Mouse (Mus musculus) cerebellum, adult (tissue): Measurements from ENCODE around the gene Lrp5.
"Not testable (repeated sequence)": the region's sequence is repeated elsewhere in the genome, so short reads cannot be mapped to it uniquely, and the experiment has no call there.

Source experiments
- ATAC-seq: cut with Nextera tagmentation; 2 replicates; pipeline ENCODE4 v1.9.2; 2017; ENCODE audit warnings: mild to moderate bottlenecking, moderate library complexity, mixed read lengths; ENCODE audit not compliant: insufficient number of reproducible peaks, low FRiP score, low TSS enrichment

The Lrp5 gene

DNA sequence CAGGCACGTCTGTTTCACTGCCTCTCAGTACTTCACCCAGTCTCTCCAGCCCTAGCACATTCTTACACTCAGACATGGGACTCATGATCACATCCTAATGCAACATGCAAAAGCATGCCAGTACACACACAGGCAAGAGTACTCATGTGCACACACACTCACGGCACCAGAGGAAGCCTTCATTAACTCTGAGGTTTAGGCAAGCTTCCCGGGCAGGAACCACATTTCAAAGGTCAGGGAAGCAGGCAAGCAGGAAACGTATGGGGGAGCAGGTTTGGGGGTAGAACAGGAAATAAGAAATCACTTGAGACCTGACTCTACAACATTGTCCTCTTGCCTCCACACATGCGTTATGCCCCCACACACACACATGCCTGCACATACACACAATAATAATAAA, 20.9 kb downstream of the Lrp5 start:
- no peak for ATAC-seq

DNA sequence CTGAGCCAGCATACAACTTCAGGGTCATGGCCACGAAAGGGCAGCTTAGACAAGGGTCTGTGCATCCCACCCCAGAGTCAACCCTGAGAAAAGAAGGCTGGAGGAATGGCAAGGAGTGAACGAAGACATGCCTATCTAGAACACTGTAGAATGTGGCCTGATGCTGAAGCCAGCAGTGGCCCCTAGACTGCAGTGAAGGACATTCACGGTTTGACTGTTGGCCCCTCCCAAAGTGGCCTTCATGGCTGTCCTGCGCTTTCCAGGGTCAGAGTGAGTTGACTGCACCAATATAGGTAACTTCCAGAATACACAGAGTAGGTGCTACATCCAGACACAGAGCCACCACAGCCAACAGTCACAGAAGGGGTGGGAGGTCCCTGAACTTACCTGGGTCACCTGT, 28.4 kb downstream of the Lrp5 start:
- no peak for ATAC-seq

DNA sequence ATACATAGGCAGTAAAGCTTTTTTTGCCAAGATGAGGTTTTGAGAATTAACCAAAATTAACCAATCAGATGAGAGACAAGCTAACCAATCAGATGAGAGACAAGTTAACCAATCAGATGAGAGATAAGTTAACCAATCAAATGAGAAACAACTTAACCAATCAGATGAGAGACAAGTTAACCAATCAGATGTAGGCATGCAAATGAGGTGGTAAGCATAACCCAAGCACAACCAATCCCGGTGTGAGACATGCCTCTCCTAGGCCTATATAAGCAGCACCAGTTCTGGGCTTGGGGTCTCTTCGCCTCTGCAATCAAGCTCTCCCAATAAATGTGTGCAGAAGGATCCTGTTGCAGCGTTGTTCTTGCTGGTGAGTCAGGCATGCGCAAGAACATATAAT, 29.3 kb downstream of the Lrp5 start:
- ATAC-seq, result not testable (repeated sequence)

DNA sequence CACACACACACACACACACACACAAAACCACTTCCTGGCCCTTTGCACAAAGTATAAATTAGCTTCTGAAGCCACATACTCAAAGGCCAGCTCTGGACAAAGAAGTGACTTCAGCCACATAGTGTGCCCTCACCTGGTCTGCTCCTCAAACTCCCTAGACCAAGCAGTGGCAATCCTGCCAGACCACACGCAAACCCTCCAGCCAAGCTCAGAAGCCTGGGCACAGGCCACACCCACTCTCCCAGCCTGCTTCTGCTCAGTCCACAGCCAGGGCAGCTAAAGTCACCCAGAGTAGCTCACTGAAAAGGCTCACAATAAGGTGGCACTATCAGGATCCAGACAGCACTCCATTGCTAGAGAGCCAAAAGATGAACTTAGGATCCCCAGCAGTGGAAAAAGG, 30.2 kb downstream of the Lrp5 start:
- no peak for ATAC-seq

DNA sequence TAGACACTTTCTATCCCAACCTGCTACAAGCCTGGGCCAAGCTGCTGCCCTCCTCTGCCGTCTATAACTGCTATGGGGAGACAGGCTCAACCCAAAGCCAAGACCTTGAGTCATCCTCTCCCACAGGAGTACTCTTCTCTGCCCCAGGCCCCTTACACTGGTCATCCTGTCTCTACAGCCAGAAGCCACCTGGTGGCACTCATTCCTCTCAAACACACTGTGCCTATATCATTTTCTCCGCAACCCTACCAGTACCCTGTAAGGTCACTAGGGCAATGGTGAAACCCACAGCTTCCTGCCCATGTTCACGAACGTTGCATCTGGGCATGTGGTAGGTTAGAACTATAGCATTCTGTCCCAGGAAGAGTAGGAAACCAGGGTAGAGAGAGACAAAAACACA, 31.4 kb downstream of the Lrp5 start:
- ATAC-seq, result no peak

DNA sequence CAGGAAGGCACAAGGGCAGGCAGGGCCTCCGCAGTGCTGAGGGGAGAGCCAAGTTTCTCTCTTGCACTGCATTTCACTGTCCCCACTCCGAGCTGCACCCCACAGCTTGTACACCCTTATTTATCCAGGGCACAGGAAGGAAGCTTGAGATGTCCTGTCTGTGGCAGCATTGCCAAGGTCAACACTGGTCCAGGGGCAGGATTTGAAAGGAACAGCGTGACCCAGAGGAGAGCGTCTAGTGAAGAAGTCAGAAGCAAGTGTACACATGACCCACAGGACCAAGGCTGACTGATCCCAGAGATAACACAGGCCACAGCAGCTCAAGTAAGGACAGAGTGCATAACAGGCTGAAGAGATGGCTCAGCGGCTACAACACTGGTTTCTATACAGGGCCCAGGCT, 32.3 kb downstream of the Lrp5 start:
- no peak for ATAC-seq

DNA sequence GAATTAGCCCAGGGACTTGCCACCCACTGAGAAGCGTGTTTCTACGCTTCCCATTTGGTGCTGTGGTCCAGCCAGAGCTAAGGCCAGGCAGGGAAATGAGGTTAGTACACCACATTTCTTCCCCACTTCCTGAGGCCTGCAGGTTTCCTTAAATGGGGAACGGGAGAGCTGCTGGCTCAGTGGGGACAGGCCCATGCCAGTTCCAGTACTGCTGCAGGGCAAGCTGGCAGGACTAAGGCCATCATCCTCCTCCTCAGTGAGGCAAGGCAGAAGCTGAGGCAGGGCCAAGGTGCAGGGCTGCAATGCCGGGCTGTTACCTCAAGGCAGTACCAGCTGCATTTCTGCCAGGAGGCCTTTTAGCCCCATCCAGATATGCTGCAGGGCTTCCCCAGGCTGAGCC, 32.9 kb downstream of the Lrp5 start:
- no peak for ATAC-seq

DNA sequence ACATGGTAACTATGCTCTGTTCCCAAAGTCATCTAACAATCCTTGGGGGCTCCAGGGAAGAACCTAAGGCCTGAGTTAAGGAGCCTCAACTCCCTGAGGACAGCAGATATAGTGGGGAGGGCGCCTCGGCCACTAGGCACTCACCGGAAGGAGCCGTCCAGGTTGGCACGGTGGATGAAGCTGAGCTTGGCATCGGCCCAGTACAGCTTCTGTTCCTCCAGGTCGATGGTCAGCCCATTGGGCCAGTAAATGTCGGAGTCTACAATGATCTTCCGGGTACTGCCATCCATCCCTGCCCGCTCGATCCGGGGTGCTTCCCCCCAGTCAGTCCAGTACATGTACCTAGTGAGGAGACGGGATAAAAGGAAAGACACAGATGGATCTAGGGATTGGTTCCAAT, 34.4 kb downstream of the Lrp5 start:
- no peak for ATAC-seq

DNA sequence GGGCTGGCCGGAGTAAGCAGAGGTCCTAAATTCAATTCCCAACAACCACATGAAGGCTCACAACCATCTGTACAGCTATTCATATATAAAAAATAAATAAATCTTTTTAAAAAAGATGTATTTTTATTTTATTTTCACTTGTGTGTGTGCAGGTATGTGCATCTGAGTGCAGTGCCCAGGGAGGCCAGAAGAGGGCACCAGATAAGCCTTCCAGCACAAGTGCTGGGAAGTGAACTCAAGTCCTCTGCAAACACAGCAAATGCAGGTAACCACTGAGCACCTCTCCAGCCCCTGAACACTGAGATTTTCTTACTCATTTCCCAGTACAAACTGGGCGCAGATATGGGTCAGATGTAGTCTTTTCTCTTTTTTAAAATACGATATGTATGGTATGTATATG, 35.1 kb downstream of the Lrp5 start:
- ATAC-seq, result no peak

DNA sequence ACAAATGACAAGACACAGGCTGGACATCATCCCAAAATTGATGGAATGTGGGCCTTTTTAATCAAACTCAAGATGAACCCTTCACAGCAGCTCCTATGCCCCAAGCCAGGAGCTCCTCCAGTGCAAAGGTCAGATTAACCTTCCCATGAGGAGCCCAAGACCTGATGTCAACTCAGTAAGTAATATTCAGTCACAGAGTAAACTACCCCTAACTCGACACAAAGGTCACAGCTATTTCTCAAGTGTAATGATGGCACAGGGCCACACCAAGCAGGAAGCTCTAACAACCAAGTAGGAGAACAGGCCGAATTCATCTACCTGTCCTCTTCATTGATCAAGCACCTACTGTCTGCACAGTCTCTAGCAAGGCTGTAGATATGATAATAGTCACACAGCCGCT, 35.9 kb downstream of the Lrp5 start:
- no peak for ATAC-seq

DNA sequence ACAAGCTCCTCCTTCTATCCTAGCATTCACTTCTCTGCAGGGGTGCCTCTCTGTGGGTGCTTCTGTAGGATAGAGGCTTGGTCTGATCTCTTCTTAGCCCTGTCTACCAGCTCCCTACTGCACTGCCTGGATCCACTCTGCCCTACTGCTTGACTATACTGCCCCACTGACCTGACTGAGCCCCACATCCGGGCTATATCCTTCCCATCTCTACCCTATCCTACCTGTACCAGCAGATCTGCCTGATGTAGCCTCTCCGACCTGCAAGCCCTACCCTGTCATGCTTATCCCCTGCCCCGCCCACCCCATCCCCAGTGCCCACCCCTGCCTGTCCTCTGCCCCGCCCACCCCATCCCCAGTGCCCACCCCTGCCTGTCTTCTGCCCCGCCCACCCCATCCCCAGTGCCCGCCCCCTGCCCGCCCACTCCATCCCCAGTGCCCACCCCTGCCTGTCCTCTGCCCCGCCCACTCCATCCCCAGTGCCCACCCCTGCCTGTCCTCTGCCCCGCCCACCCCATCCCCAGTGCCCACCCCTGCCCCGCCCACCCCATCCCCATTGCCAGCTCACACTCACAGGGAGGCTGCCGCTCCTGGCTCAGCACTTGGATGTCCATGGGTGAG, 37.4 kb downstream of the Lrp5 start:
- ATAC-seq, result no peak

DNA sequence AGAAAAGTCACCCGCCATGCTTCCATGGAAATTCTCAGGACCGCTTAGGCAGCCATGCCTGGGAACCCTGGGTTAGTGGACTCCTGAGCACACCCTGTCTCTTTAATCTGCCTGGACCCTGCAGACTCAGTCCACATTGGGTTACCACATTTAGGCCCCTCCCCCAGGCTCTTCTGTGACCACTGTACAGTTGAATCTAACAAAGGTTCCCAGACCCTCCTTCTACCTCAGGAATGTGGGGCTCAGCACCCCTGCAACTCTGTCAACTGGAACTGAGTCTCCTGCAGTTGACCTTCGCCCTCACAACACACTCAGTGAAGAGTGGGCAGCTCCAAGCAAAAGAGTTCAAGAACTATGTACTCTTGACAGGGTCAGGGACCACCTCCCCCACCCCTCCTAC, 38.4 kb downstream of the Lrp5 start:
- ATAC-seq, result no peak

DNA sequence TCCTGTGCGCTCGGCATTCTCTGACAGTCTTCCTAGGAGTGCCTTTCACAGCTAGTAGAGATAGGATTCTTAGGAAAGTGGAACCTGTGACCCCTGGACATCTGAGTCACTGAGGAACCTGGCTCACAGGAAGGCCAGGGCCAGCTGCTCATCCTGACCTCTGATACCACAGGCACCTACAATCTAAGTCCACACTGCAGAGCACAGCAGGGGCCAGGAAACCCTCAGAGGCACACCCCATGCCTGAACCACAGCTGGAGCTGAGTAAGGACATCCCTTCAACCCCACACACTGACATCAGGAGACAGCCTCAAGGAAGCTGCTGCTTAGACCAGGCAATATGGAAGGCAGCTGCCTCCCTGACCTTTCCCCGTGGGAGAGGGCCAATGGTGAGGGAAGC, 40.6 kb downstream of the Lrp5 start:
- no peak for ATAC-seq

DNA sequence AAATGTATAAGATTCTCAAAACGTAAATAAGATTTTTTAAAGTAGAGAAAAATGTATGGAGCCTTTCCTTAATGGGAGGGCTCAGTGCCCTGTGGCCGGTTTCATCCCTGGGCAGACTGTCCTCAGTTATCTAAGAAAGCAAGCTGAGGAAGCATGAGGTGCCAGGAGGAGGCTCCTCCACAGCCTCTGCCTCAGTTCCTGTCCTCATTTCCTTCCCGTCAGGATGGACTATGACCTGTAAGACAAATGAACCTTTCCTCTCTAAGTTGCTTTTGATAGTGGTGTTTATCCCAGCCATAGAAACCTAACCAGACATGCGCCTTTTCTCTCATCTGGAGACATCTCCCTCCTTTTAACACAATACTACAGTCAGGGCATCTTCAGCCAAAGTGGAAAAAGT, 41.0 kb downstream of the Lrp5 start:
- no peak for ATAC-seq

DNA sequence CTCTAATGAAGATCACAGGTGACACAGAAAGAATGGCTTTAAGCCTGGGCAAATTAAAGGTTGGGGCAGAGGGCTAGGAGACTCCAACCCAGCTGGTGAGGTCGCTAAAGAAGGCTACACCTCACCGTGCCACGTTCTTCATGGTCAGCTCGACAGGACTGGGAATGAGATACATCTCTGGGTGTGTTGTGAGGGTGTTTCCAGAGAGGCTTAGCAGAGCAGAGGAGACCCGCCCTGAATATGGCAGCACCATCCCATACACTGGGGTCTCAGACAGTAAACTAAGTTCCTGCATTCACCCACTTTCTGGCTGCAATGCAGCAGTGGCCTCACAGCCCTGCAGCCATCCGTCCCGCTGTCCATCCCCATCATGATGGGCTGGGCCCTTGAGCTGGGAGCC, 46.8 kb downstream of the Lrp5 start:
- no peak for ATAC-seq

DNA sequence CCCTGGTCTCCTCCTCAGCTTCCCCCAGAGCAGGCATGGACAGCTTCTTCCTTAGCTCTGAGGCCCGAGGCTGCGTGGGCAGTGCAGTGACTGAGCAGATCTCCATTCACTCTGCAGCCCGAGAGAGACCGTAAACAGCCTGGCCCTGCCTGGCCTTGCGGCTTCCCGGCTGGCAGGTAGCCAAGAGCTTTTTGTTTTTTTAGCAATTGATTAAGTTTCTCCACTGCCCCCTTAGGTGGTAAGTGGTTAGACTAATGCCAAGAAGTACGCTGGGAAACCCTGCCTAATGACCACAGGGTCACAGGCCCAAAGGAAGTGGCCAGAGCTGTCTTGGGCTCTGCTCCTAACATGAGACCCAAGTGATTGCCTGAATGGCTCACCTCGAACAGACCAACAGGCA, 47.7 kb downstream of the Lrp5 start:
- ATAC-seq, result no peak

DNA sequence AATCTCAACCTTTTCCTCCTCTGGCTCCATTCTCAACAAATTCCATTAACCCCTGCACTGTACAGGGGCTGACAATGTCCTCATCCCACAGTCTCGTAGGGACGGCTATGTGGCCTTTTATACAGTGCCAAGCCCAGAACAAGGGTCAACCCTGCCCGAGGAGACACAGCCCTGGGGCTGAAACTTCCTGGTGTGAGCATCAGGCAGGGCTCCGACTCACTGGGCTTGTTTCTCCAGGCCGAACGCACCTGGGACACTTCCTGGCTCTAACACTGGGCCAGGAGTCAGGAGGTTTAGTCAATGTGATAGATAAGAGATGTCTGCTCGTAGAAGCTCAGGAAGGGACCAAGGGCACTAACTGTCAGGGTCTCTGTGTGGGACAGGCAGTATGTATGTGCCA, 54.3 kb downstream of the Lrp5 start:
- no peak for ATAC-seq

DNA sequence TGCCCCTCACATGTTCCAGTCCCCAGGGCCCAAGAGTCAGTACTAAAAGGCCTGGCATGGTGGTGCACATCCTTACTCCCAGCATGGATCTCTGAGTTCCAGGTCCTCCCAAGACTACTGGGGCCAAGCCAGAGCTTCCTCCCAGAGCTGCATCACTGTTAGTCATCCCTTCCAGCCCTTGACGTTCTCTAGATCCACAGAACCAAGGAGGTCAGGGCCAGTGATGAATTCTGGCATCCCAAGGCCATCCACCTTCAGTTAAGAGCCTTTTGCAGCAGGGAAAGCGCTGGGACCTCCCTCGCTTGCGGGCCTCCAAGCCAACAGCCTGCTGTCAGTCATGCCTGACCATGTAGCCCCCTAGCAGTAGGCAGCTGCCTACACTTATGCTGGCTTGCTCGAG, 54.9 kb downstream of the Lrp5 start:
- ATAC-seq, result no peak

DNA sequence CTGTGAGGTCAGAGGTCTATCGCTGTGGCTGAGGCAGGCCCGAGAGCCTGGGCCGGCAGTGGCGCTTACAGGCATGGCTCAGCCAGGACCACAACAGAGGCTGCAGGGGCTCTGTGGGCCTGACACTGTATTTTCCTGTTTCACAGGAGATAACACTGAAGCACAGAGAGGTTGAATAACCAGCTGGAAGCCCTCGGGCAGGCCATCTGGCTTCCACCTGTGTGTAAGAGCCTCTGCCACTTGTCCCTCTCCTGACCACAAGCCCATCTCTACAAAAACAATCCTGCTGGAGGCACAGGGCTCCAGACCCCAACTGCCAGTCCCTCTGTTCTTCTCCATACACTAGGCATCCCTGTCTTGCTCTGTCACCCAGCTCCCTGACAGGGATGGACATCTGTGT, 55.9 kb downstream of the Lrp5 start:
- no peak for ATAC-seq

DNA sequence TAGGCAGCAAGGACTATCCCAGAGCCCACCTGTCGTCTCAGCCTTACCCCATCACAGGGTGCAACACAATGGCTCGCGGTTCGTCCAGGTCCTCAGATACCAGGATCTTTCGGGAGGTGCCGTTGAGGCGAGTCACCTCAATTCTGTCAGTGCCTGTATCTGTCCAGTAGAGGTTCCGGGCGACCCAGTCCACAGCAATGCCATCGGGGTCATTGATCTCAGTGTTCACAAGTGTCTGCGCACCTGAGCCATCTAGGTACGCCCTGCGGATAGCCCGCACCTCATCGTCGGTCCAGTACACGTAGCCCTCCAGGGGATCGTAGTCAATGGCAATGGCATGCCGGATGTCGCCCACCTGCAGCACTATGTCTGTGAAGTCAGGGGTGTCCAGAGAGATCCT, 56.3 kb downstream of the Lrp5 start:
- no peak for ATAC-seq

DNA sequence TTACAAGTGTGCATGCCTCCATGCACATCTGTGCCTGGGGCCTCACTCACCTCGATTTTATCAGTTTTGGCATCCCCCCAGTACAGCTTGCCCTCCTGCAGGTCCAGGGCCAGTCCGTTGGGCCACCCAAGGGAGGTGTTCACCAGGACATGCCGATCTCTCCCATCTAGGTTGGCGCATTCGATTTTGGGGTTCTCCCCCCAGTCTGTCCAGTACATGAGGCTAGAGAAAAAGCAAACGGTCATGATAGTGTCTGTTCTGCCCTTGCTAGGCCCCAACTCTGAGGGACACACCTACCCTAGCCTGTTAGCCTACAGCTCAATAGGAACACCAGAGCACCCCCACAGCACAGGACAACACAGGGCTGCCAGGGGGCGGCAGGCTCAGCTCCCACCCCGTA, 58.1 kb downstream of the Lrp5 start:
- ATAC-seq, result no peak

DNA sequence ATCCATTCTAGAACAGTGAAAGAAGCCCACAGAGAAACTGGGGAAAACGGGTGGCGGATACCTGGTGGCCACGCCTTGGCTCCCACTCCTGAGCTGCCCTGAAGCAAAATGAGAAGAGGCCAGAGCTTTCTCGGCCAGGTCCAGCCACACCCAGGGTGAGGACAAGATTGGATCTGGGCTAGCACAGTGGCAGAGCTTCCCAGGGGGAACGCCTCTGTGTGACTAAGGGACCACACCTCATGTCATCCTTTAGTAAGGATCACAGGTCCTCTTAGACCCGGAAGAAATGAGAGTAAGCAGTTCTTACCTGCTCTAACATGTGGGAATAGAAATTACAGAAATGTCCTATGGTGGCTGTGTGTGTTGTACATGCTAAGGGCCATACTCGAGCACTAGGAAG, 61.3 kb downstream of the Lrp5 start:
- no peak for ATAC-seq

DNA sequence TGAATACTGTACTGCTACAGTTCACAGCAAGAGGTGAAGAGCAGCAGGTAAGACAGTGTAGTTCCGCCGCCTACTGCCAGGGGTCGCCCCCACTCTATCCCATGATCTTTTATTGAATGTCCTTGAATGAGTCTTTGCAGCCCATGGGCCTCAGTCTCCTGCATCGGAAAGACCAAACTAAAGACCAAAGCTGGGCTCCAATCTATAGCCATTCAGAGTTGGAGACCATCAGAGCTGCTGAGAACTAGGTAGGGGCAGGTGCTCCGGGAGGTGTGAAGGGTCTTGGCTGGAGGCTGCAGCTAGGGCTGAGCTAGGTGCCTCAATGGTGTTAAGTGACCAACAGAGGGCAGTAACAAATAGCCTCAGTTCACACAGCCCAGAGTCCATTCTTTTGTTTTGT, 62.5 kb downstream of the Lrp5 start:
- no peak; the same call in 1 of the 2 replicates for ATAC-seq
